Mouse (Mus musculus): ENCODE measurements around the gene Hnrnpm.

DNA sequence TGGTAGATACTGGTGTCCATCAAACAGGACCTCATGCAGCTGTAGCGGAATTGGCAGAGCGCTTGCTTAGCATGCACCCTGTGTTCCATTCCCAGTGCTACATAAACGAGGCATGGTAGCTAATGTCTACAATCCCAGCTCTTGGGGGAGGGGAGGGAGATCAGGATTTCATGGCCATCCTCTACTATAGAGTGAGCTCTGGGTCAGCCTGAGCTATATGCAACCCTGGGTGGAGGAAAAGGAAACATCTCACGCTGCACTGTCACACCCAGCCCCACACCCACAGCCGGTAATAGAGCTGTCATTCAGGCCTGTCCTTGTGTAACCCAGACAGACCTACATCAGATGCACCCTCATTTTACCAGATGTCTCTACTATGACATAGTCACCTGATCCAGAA is 88.2 kb downstream of the Hnrnpm start:
- TF ChIP-seq CTCF (IDR thresholded peaks at IDR 0.05; ENCODE audit: control insufficient read depth, insufficient read depth, low read length) = no peak
- no peak for TF ChIP-seq POLR2A (IDR thresholded peaks at IDR 0.05; ENCODE audit: borderline replicate concordance, control insufficient read depth, low read depth, low read length)

All from bone marrow, adult 2 months (tissue).